Mouse (Mus musculus) C2C12 (cell line): ENCODE data around the gene Megf8.

Experiments used
- CTCF ChIP-seq: IDR thresholded peaks from one replicate; pipeline ENCODE4 v1.5.1; 2011; ENCODE audit not compliant: control insufficient read depth, insufficient read depth, insufficient read length
- FOSL1 ChIP-seq: IDR thresholded peaks from one replicate; pipeline ENCODE4 v1.8.0; 2011; ENCODE audit warnings: mild to moderate bottlenecking, low read length; ENCODE audit not compliant: poor library complexity, insufficient read depth, severe bottlenecking
- MAX ChIP-seq: IDR thresholded peaks from one replicate; pipeline ENCODE4 v1.6.1; 2011; ENCODE audit warnings: mild to moderate bottlenecking, control low read depth
- MYOD1 ChIP-seq: IDR thresholded peaks from one replicate; pipeline ENCODE4 v1.6.1; 2011; ENCODE audit warnings: low read depth; ENCODE audit not compliant: control insufficient read depth, insufficient read length
- MYOG ChIP-seq: IDR thresholded peaks from one replicate; pipeline ENCODE4 v1.6.1; 2011; ENCODE audit not compliant: control insufficient read depth, insufficient read length; ENCODE audit errors: extremely low read depth
- USF1 ChIP-seq: IDR thresholded peaks from one replicate; pipeline ENCODE4 v1.6.1; 2011; ENCODE audit warnings: low read depth, mild to moderate bottlenecking, control low read depth, moderate library complexity

DNA sequence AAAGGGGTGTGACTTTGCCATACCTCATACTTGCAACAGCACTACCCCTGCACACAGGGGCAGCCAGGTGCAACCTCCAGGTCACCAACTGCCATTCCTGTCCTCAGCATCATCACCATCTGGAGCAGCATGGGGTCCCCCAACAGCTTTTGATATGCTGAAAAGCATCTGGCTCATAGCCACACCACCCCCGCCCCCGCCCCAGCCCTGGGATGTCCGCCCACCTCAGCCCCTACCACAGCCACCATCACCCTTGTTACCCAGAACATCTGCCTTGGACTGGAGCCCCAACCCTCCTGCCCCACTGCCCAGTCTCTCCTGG, 13.3 kb upstream of the Megf8 start:
- TF ChIP-seq MYOD1 = no peak
- TF ChIP-seq MYOG = no peak
- no peak for TF ChIP-seq CTCF
- no peak for TF ChIP-seq USF1
- TF ChIP-seq MAX = no peak
- no peak for TF ChIP-seq FOSL1
